Mouse (Mus musculus) small intestine, adult 2 months (tissue): ENCODE data around the gene Alk.

Experiments used
- CTCF ChIP-seq: fragments of 200-500 bp; IDR thresholded peaks from 2 replicates; pipeline ENCODE4 v1.5.1; 2012; ENCODE audit warnings: low read depth, mild to moderate bottlenecking, control low read depth, inconsistent platforms, low read length, moderate library complexity, mixed read lengths; ENCODE audit not compliant: insufficient replicate concordance, insufficient read length; ENCODE audit errors: extremely low read depth
- POLR2A ChIP-seq: fragments of 200-500 bp; IDR thresholded peaks from 2 replicates; pipeline ENCODE4 v1.6.1; 2012; ENCODE audit warnings: low read depth, mild to moderate bottlenecking, control low read depth, inconsistent platforms, low read length, moderate library complexity

DNA sequence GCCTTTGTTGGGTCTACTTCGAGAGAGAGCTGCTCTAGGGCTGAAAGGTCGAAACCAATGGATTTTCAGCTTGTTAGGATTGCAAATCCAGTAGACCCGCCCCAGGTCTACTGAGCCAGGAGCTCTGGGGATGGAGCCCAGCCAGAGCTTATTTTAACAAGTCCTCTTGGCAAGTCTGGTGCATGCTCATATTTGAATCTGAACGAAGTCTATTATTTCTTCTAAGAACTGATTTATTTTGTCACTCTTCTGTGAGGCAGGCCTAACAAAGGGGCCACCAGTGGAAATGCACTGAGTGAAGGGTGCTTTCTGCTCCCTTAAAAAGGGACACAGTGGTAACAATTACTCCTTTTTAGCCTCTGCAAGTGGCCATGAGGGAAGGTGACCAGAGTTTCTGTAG is 24.3 kb downstream of the Alk start:
- TF ChIP-seq POLR2A (no peak), CTCF (no peak)
